Mouse (Mus musculus): ENCODE data around the gene Opa3. TPM values are rescaled to one million over a fixed set of nuclear protein-coding genes. Genes with fewer than 3 reads are reported as not detected.
"Not testable (repeated sequence)": the region's sequence is repeated elsewhere in the genome, so short reads cannot be mapped to it uniquely, and the experiment has no call there.

Gene Opa3
- polyA plus RNA-seq, 1 experiment from 2014 or later, result 43.9 TPM

- H3K27me3 ChIP-seq (replicated peaks), result no peaks in the 10 kb centered on the region
- under 1% methylated on average over 62 of the region's 62 CpGs for WGBS
- peak within 1 kb of the TSS; percentile 97 for H3K4me3 ChIP-seq
Observed at GRCm38 (mm10) chr7:19271238-19272172, 43.4 kb downstream of the Opa3 start, which contains the start of gene Vasp. Gene Vasp, minus strand, starts transcription at chr7:19271817.

GRCm38 (mm10) chr7:19272173-19272764 lies 44.1 kb downstream of the Opa3 start:
- Histone ChIP-seq H3K4me3 (peak overlapping the region; percentile 97), H3K27me3 (replicated peaks) (peaks cover 4% of the 10 kb centered on the region; the same call in 1 of the 2 replicates), H3K4me1 (peaks cover 21% of the 10 kb centered on the region), H3K9me3 (no peaks in the 10 kb centered on the region), H3K4me2 (replicated peaks) (peak overlapping the region; percentile 96), H3K36me3 (0 out of 2 replicates have a peak, but pooled peaks cover 6% of the 10 kb centered on the region), H3K9ac (peak overlapping the region; percentile 92), H3K27ac (peak overlapping the region; percentile 38; the same call in 1 of the 2 replicates)
- peak; percentile 58 for ATAC-seq (ENCODE audit: low FRiP score, low read depth)
- WGBS, result under 1% methylated on average over 33 of the region's 36 CpGs

More at GRCm38 (mm10) chr7:19271238-19272172, 43.4 kb downstream of the Opa3 start, which contains the start of gene Vasp:
- H3K9me3 ChIP-seq, result no peaks in the 10 kb centered on the region
- peak; percentile 62 for ATAC-seq (ENCODE audit: low FRiP score, low read depth)
- peak within 1 kb of the TSS; percentile 42 for H3K27ac ChIP-seq
- 0 out of 2 replicates have a peak, but pooled peaks cover 6% of the 10 kb centered on the region for H3K36me3 ChIP-seq
- peak within 1 kb of the TSS; percentile 96 for H3K4me2 ChIP-seq (replicated peaks)
- H3K4me1 ChIP-seq, result peaks cover 21% of the 10 kb centered on the region
- peak within 1 kb of the TSS; percentile 92 for H3K9ac ChIP-seq

GRCm38 (mm10) chr7:19276253-19276652 lies 48.1 kb downstream of the Opa3 start:
- Histone ChIP-seq H3K36me3 (no peaks in the 10 kb centered on the region), H3K4me2 (replicated peaks) (no peak overlapping the region), H3K27ac (no peak overlapping the region), H3K4me1 (no peaks in the 10 kb centered on the region), H3K27me3 (replicated peaks) (peaks cover 41% of the 10 kb centered on the region), H3K9me3 (no peaks in the 10 kb centered on the region), H3K9ac (no peak overlapping the region), H3K4me3 (no peak overlapping the region)
- WGBS, result 53% methylated on average over 4 of the region's 4 CpGs
- ATAC-seq (ENCODE audit: low FRiP score, low read depth), result no peak

GRCm38 (mm10) chr7:19279052-19279451 lies 50.9 kb downstream of the Opa3 start:
- Histone ChIP-seq H3K27ac (no peak overlapping the region), H3K4me2 (replicated peaks) (peak overlapping the region; percentile 51), H3K4me1 (peaks cover 8% of the 10 kb centered on the region), H3K4me3 (peak overlapping the region; percentile 24), H3K9me3 (no peaks in the 10 kb centered on the region), H3K9ac (no peak overlapping the region), H3K27me3 (replicated peaks) (peaks cover 43% of the 10 kb centered on the region), H3K36me3 (no peaks in the 10 kb centered on the region)
- WGBS, result 3% methylated on average over 34 of the region's 34 CpGs
- ATAC-seq (ENCODE audit: low FRiP score, low read depth), result no peak

GRCm38 (mm10) chr7:19279581-19280114 lies 51.5 kb downstream of the Opa3 start, which contains the start of gene Ppm1n:
Gene Ppm1n, minus strand, starts transcription at chr7:19280064.
- Histone ChIP-seq H3K36me3 (no peaks in the 10 kb centered on the region), H3K4me3 (peak within 1 kb of the TSS; percentile 24), H3K9ac (no peak within 1 kb of the TSS), H3K4me2 (replicated peaks) (peak within 1 kb of the TSS; percentile 51), H3K27ac (no peak within 1 kb of the TSS), H3K9me3 (no peaks in the 10 kb centered on the region), H3K4me1 (peaks cover 8% of the 10 kb centered on the region), H3K27me3 (replicated peaks) (peaks cover 43% of the 10 kb centered on the region)
- WGBS, result 1% methylated on average over 46 of the region's 46 CpGs
- ATAC-seq (ENCODE audit: low FRiP score, low read depth), result no peak

- ATAC-seq (ENCODE audit: low FRiP score, low read depth), result 0 out of 2 replicates have a peak, but pooled peaks have one; percentile 1
- H3K9ac ChIP-seq, H3K36me3 ChIP-seq, H3K4me1 ChIP-seq, H3K9me3 ChIP-seq, H3K27ac ChIP-seq: not testable (repeated sequence)
- 35% methylated on average over 6 of the region's 6 CpGs for WGBS
- peaks cover 43% of the 10 kb centered on the region for H3K27me3 ChIP-seq (replicated peaks)
- peak overlapping the region; percentile 84 for H3K4me3 ChIP-seq
- H3K4me2 ChIP-seq (replicated peaks), result peak overlapping the region; percentile 86
Observed at GRCm38 (mm10) chr7:19281680-19282304, 53.7 kb downstream of the Opa3 start.

- H3K4me1 ChIP-seq, result peaks cover 8% of the 10 kb centered on the region
- H3K4me3 ChIP-seq, result peak within 1 kb of the TSS; percentile 84
- H3K9ac ChIP-seq, result peak within 1 kb of the TSS; percentile 93
- H3K36me3 ChIP-seq, result peaks cover 12% of the 10 kb centered on the region
- no peaks in the 10 kb centered on the region for H3K9me3 ChIP-seq
- ATAC-seq (ENCODE audit: low FRiP score, low read depth), result peak; percentile 83
- H3K27me3 ChIP-seq (replicated peaks), result peaks cover 39% of the 10 kb centered on the region
- WGBS, result 2% methylated on average over 37 of the region's 37 CpGs
- peak within 1 kb of the TSS; percentile 77; the same call in 1 of the 2 replicates for H3K27ac ChIP-seq
- H3K4me2 ChIP-seq (replicated peaks), result peak within 1 kb of the TSS; percentile 86
Observed at GRCm38 (mm10) chr7:19282385-19282784, 54.3 kb downstream of the Opa3 start, which contains the start of gene Rtn2. Gene Rtn2, plus strand, starts transcription at chr7:19282624.

- ATAC-seq (ENCODE audit: low FRiP score, low read depth), result peak; percentile 86
- H3K27ac ChIP-seq, result peak overlapping the region; percentile 77; the same call in 1 of the 2 replicates
- H3K4me2 ChIP-seq (replicated peaks), result peak overlapping the region; percentile 86
- H3K27me3 ChIP-seq (replicated peaks), result peaks cover 36% of the 10 kb centered on the region
- H3K36me3 ChIP-seq, result peaks cover 17% of the 10 kb centered on the region
- no peaks in the 10 kb centered on the region for H3K9me3 ChIP-seq
- H3K9ac ChIP-seq, result peak overlapping the region; percentile 93
- peaks cover 8% of the 10 kb centered on the region for H3K4me1 ChIP-seq
- 1% methylated on average over 35 of the region's 35 CpGs for WGBS
- H3K4me3 ChIP-seq, result peak overlapping the region; percentile 84
Observed at GRCm38 (mm10) chr7:19282791-19283405, 54.8 kb downstream of the Opa3 start.

GRCm38 (mm10) chr7:19283406-19283804 lies 55.3 kb downstream of the Opa3 start:
- peak overlapping the region; percentile 93 for H3K9ac ChIP-seq
- H3K27me3 ChIP-seq (replicated peaks), result peaks cover 31% of the 10 kb centered on the region
- ATAC-seq (ENCODE audit: low FRiP score, low read depth), result peak; percentile 14; the same call in 1 of the 2 replicates
- WGBS, result 38% methylated on average over 14 of the region's 14 CpGs
- peak overlapping the region; percentile 84 for H3K4me3 ChIP-seq
- H3K4me1 ChIP-seq, result peaks cover 8% of the 10 kb centered on the region
- H3K27ac ChIP-seq, result peak overlapping the region; percentile 77; the same call in 1 of the 2 replicates
- H3K36me3 ChIP-seq, result peaks cover 19% of the 10 kb centered on the region
- no peaks in the 10 kb centered on the region for H3K9me3 ChIP-seq
- H3K4me2 ChIP-seq (replicated peaks), result peak overlapping the region; percentile 86

GRCm38 (mm10) chr7:19284763-19285162 lies 56.6 kb downstream of the Opa3 start:
- H3K9ac ChIP-seq, result no peak overlapping the region
- peaks cover 29% of the 10 kb centered on the region for H3K36me3 ChIP-seq
- H3K4me3 ChIP-seq, result no peak overlapping the region
- H3K4me1 ChIP-seq, result peaks cover 8% of the 10 kb centered on the region
- H3K27me3 ChIP-seq (replicated peaks), result peaks cover 17% of the 10 kb centered on the region
- H3K9me3 ChIP-seq, result no peaks in the 10 kb centered on the region
- no peak overlapping the region for H3K27ac ChIP-seq
- ATAC-seq (ENCODE audit: low FRiP score, low read depth), result no peak
- WGBS, result 30% methylated on average over 4 of the region's 4 CpGs
- no peak overlapping the region for H3K4me2 ChIP-seq (replicated peaks)

All from neural tube, embryonic 12.5 days (tissue).